Mouse (Mus musculus) spleen, adult 18-20 months (tissue): Measurements from ENCODE around the gene Rpl29.

Experiments used
- DNase-seq, 2 experiments: peaks; one replicate each; pipeline ENCODE4 v3.0.0; 2022; ENCODE audit warnings: mixed read lengths in 2 of 2

Gene Rpl29

GRCm38 (mm10) chr9:106454888-106455681, 25.8 kb downstream of the Rpl29 start:
- no peak for DNase-seq

- no peak for DNase-seq
Observed at GRCm38 (mm10) chr9:106456325-106457162, 27.3 kb downstream of the Rpl29 start.

- DNase-seq = no peak
Observed at GRCm38 (mm10) chr9:106457163-106457559, 27.9 kb downstream of the Rpl29 start.

- no peak for DNase-seq
Observed at GRCm38 (mm10) chr9:106457920-106458319, 28.7 kb downstream of the Rpl29 start.

- DNase-seq = no peak
Observed at GRCm38 (mm10) chr9:106459946-106460345, 30.7 kb downstream of the Rpl29 start.

- DNase-seq = no peak
Observed at GRCm38 (mm10) chr9:106460401-106461025, 31.3 kb downstream of the Rpl29 start.

- no peak for DNase-seq
Observed at GRCm38 (mm10) chr9:106461026-106461415, 31.8 kb downstream of the Rpl29 start.

- DNase-seq = no peak
Observed at GRCm38 (mm10) chr9:106461641-106462429, 32.6 kb downstream of the Rpl29 start.

- DNase-seq = no peak
Observed at GRCm38 (mm10) chr9:106462430-106462800, 33.2 kb downstream of the Rpl29 start.

- no peak for DNase-seq
Observed at GRCm38 (mm10) chr9:106463122-106464063, 34.1 kb downstream of the Rpl29 start.

- DNase-seq = peak in 1 of 2 experiments; percentile 47
Observed at GRCm38 (mm10) chr9:106464751-106465541, 35.7 kb downstream of the Rpl29 start.

- DNase-seq = no peak
Observed at GRCm38 (mm10) chr9:106465571-106466200, 36.4 kb downstream of the Rpl29 start, which contains the start of gene Gpr62. Gene Gpr62 (minus strand): TSS chr9:106465938.

GRCm38 (mm10) chr9:106466721-106467120, 37.5 kb downstream of the Rpl29 start:
- DNase-seq = no peak

- DNase-seq = no peak
Observed at GRCm38 (mm10) chr9:106467746-106468145, 38.5 kb downstream of the Rpl29 start.

- no peak for DNase-seq
Observed at GRCm38 (mm10) chr9:106469317-106469716, 40.1 kb downstream of the Rpl29 start.

- no peak for DNase-seq
Observed at GRCm38 (mm10) chr9:106469776-106470175, 40.5 kb downstream of the Rpl29 start.

- no peak for DNase-seq
Observed at GRCm38 (mm10) chr9:106470991-106471750, 41.9 kb downstream of the Rpl29 start.

- no peak for DNase-seq
Observed at GRCm38 (mm10) chr9:106471892-106472291, 42.6 kb downstream of the Rpl29 start.

GRCm38 (mm10) chr9:106472321-106472720, 43.1 kb downstream of the Rpl29 start:
- DNase-seq = no peak
